Mouse (Mus musculus): Measurements from ENCODE around the gene Gpa33. TPM values are rescaled to one million over a fixed set of nuclear protein-coding genes. Genes with fewer than 3 reads are reported as not detected.

Gpa33 gene
- polyA plus RNA-seq, 1 experiment from 2014 or later = 0.85 TPM

Other genes starting within 250 kb of the Gpa33 start
- 14.0 and 20.6 TPM in 2 replicates for gene Pou2f1, start 127.6 kb upstream of the Gpa33 start, polyA plus RNA-seq (2015; fragmentation: Nextera tagmentation; extraction: Ambion mirVana)
- 0.26 and 0.69 TPM in 2 replicates for gene Dusp27, start 2.3 kb upstream of the Gpa33 start, polyA plus RNA-seq (2015; fragmentation: Nextera tagmentation; extraction: Ambion mirVana)
- gene Mael, start 108.5 kb downstream of the Gpa33 start, polyA plus RNA-seq (2015; fragmentation: Nextera tagmentation; extraction: Ambion mirVana) = 0.42 TPM in 1 of 2 replicates, not detected in the other
- gene Ildr2, start 123.9 kb downstream of the Gpa33 start, polyA plus RNA-seq (2015; fragmentation: Nextera tagmentation; extraction: Ambion mirVana) = 1.5 and 1.6 TPM in 2 replicates
- gene Tada1, start 248.9 kb downstream of the Gpa33 start, polyA plus RNA-seq (2015; fragmentation: Nextera tagmentation; extraction: Ambion mirVana) = 66.3 TPM in 2 replicates